Mouse (Mus musculus) heart, adult 8-10 months (tissue): Measurements from ENCODE around the gene Sval1. TPM values are rescaled to one million over a fixed set of nuclear protein-coding genes. Genes with fewer than 3 reads are reported as not detected.

Source experiments
- DNase-seq: peaks from one replicate; pipeline ENCODE4 v3.0.0; 2022; ENCODE audit warnings: low spot score
- total RNA-seq, 4 experiments: library from RNA; stranded (reverse); gene quantifications; 2 replicates each; pipeline ENCODE4 v1.2.4; 2022

Sval1 gene
- not detected for total RNA-seq

GRCm38 (mm10) chr6:41951330-41951729 is at the start of gene Sval1:
Gene Sval1, plus strand, starts transcription at chr6:41951630.
- DNase-seq, result no peak

GRCm38 (mm10) chr6:41911625-41912024 is 39.8 kb upstream of the Sval1 start:
- no peak for DNase-seq

- no peak for DNase-seq
These were observed 36.5 kb upstream of the Sval1 start for GRCm38 (mm10) chr6:41914883-41915282.

GRCm38 (mm10) chr6:41967840-41968239 is 16.4 kb downstream of the Sval1 start, which contains the start of gene Sval3:
Gene Sval3, plus strand, starts transcription at chr6:41968140.
- no peak for DNase-seq

Other genes starting within 250 kb of the Sval1 start
- under 1 TPM in 1 of 4 experiments, not detected in 3; 0.11 TPM for gene Kel, start 247.3 kb upstream of the Sval1 start, total RNA-seq
- not detected for gene Olfr459, start 176.5 kb upstream of the Sval1 start, total RNA-seq
- gene Pip, start 104.1 kb upstream of the Sval1 start, total RNA-seq, result not detected
- gene Sval2, start 98.6 kb upstream of the Sval1 start, total RNA-seq, result not detected
- not detected for gene Sval3, start 16.5 kb downstream of the Sval1 start, total RNA-seq
- not detected for gene Sva, start 86.8 kb downstream of the Sval1 start, total RNA-seq
- gene Tas2r139, start 189.3 kb downstream of the Sval1 start, total RNA-seq, result not detected